Mouse (Mus musculus): ENCODE results near the gene Lrcol1.

- no peak for TF ChIP-seq POLR2A (IDR thresholded peaks at IDR 0.05; ENCODE audit: borderline replicate concordance, low read depth, low read length)
- TF ChIP-seq CTCF (IDR thresholded peaks at IDR 0.05; ENCODE audit: low read depth, low read length) = no peak
These were observed 42.1 kb downstream of the Lrcol1 start for GRCm38 (mm10) chr5:110386371-110387330.

Measured in bone marrow macrophage, adult 2 months (primary cell).